Mouse (Mus musculus): ENCODE data around the gene Arid1a.

GRCm38 (mm10) chr4:133730122-133730521 lies 26.4 kb downstream of the Arid1a start:
- TF ChIP-seq TAL1 (IDR thresholded peaks at IDR 0.05; ENCODE audit: low read length) = no peak
- no peak for TF ChIP-seq GATA1 (IDR thresholded peaks at IDR 0.05; ENCODE audit: low read length)
